Mouse (Mus musculus) skeletal muscle tissue, adult 2 months (tissue): ENCODE measurements around the gene Il11.
"Not testable (repeated sequence)": the region's sequence is repeated elsewhere in the genome, so short reads cannot be mapped to it uniquely, and the experiment has no call there.

ENCODE experiments used
- DNase-seq: peaks from one replicate; pipeline ENCODE4 v3.0.0-alpha.2; 2012; ENCODE audit warnings: low read depth, low spot score

Il11 gene

GRCm38 (mm10) chr7:4782759-4783158 is at the start of gene Il11, which contains the start of gene Tmem190:
TSS of gene Il11 (minus strand) at chr7:4782859.
TSS of gene Tmem190 (plus strand) at chr7:4782937.
- no peak for DNase-seq

DNA sequence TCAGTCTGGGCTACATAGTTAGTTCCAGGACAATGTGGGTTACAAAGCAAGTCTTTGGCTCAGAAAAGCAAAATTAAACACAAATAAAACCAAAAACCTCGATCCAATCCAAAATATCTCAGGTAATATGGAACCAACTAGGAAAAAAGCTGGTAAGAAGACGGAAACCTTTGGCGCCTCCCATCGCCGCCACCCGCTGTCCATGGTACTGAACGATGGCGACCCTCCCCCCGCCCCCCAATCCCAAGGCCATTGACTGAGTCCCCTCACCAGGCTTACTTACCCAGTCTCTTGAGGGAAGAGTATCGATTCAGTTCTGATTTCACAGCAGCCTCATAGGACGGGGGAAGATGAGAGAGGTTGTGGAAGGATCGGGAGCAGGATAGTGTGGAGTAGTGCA is 47.8 kb upstream of the Il11 start:
- no peak for DNase-seq

GRCm38 (mm10) chr7:4825365-4825764 is 42.7 kb upstream of the Il11 start:
- DNase-seq: no peak

DNA sequence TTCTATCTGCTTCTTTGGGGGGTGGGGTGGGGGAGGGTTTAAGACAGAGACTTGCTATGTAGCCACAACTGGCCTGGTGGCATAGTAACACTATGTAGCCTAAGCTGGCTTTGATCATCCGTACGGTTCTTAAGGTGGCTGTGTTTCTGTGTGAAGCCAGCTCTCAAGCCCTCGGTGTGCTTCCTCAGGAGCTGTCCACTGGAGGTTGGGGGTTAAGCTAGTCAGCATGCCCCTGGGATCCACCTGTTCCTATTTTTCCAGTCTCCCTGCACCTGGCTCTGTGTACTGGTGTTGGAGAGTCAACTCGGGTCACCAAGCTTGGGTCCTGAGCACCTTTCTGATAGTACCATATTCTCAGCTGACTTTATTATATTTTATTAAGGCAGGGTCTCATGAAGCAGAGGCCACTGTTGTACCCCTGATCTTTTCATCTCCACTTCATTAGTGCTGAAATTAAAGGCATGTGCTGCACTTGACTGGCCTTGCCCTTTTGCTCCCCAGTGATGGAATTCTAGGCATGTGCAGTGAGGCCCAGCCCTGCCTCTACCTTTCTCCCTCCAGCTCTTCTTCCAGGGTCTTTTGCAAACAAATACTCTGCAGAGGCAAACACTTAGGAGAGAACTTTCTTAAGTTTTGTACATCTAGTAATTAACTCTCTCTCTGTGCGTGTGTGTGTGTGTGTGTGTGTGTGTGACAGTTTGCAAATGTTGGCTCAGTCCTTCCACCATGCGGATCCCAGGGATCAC is 39.7 kb upstream of the Il11 start:
- DNase-seq: no peak

- DNase-seq: no peak
Observed at GRCm38 (mm10) chr7:4821690-4822089, 39.0 kb upstream of the Il11 start.

DNA sequence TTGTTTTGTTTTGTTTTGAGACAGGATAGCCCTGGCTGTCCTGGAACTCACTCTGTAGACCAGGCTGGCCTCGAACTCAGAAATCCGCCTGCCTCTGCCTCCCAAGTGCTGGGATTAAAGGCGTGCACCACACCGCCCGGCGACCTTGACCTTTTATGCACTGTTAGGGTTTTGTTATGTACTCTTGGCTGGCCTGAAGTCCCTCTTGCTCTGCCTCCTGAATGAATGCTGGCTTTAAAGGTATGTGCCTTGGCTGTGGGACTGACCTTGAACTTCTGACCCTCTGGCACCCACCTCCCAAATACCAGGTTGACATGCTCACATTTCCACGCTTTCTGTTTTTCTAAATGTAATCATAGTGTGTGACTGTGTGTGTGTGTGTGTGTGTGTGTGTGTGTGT is 38.3 kb upstream of the Il11 start:
- DNase-seq: not testable (repeated sequence)

- DNase-seq: no peak
Observed at GRCm38 (mm10) chr7:4816559-4816958, 33.9 kb upstream of the Il11 start.

DNA sequence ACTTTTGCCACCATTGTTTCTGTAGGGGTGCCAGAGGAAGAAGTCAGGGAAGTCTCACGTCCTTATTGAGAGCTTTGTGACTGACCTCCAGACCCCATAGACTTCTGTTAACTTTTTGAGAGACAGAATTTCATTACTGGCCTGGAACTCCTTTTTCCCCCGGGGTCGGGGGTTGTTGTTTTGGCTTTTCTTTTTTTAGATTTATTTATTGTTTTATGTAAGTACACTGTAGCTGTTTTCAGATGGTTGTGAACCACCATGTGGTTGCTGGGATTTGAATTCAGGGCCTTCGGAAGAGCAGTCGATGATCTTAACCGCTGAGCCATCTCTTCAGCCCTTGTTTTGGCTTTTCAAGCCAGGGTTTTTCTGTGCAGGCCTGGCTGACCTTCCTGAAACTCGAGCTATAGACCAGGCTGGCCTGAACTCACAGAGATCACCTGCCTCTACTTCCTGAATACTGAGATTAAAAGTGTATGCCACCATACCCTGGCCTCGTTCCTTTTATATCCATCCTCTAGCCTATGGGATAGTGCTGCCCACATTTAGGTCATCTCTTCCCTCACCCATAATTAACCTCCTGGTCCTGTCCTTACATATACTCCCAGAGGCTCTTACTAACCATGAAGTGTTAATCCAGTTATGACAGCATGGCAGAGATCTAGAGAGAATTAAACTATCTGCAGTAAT is 30.6 kb upstream of the Il11 start:
- no peak for DNase-seq

- peak; percentile 99 for DNase-seq
Observed at GRCm38 (mm10) chr7:4812303-4813104, 29.8 kb upstream of the Il11 start, which contains the start of gene Ube2s. TSS of gene Ube2s (minus strand) at chr7:4812590.

- no peak for DNase-seq
Observed at GRCm38 (mm10) chr7:4811842-4812302, 29.2 kb upstream of the Il11 start.

DNA sequence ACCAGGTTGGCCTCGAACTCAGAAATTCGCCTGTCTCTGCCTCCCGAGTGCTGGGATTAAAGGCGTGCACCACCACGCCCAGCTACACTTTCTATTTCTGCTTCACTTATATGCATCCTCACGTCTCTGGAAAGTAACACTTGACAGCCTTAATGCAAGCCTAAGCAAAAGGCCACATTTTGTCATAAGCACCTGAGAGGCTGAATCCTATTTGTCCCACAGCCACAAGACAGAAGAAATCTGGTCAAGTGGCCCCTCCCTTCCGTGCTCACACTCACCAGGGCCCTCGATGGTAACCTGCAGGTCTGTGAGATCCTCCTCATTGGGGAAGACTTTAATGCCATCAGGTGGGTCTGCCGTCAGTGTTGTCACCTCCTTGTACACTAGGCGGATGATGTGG is 28.5 kb upstream of the Il11 start:
- not testable (repeated sequence) for DNase-seq

DNA sequence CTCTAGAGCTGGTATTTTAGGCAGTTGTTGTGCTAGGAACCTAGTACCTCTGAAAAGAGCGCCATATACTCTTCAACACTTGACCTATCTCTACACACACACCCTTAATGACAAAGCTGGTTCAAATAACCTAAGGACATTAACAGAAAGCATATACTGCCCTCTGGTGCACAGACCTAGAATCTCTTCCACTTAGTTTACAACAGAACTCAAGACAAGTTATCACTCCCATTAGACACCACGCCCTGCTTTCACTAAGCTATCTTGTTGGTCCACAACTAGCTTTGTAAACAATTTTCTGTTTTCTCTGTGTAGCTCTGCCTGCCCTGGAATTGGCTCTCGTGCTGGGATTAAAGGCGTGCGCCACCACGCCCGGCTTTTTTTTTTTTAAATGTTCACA is 24.1 kb upstream of the Il11 start:
- peak; percentile 35 for DNase-seq

DNA sequence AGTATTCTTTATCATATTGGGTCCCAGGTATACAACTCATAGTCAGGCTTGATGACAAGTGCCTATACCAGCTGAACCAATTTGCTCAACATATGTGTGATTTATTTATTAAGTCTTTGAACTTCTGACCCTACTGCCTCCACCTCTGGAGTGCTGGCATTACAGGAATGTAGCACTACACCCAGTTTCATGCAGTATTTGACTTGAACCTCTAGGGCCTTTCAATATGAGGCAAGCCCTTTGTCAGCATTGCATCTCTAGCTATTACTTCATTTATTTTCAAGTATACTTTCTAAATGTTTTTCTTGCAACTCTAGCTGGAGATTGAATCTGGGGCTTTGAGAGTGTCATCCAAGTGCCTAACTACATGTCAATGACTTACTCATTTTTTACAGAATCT is 19.6 kb upstream of the Il11 start:
- DNase-seq: no peak

GRCm38 (mm10) chr7:4795767-4796433 is 13.2 kb upstream of the Il11 start:
- peak; percentile 39 for DNase-seq

GRCm38 (mm10) chr7:4794631-4795168 is 12.0 kb upstream of the Il11 start:
- DNase-seq: no peak

DNA sequence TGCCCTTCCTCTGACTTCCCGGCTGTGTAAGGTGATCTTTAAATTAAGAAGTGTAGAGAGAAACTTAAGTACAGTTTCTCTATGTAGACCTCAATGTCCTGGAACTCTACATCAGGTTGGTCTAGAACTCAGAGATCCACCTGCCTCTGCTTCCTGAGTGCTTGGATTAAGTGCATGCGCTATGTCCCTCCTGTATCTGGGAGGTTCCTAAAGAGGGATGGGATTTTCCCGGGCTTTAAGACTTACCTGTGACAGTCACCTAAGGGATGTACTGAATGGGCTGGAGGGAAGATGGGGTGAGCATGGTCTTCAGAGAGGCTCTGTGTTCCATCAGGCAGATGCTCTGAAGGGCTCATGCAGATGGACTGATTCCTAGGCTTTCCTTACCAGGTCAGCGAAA is 11.0 kb upstream of the Il11 start:
- DNase-seq: no peak

DNA sequence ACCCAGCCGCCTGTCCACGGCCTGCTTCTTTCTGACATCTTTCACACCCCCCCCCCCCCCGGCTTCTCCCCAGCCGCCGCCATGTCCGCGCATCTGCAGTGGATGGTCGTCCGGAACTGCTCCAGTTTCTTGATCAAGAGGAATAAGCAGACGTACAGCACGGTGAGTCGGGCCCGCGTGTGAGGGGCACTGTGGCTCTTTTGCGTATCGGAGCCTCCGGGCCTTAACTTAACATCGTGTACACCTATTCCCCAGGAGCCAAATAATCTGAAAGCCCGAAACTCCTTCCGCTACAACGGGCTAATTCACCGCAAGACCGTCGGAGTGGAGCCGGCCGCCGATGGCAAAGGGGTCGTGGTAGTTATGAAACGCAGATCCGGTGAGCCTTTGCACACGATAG is 10.6 kb upstream of the Il11 start:
- DNase-seq: not testable (repeated sequence)

DNA sequence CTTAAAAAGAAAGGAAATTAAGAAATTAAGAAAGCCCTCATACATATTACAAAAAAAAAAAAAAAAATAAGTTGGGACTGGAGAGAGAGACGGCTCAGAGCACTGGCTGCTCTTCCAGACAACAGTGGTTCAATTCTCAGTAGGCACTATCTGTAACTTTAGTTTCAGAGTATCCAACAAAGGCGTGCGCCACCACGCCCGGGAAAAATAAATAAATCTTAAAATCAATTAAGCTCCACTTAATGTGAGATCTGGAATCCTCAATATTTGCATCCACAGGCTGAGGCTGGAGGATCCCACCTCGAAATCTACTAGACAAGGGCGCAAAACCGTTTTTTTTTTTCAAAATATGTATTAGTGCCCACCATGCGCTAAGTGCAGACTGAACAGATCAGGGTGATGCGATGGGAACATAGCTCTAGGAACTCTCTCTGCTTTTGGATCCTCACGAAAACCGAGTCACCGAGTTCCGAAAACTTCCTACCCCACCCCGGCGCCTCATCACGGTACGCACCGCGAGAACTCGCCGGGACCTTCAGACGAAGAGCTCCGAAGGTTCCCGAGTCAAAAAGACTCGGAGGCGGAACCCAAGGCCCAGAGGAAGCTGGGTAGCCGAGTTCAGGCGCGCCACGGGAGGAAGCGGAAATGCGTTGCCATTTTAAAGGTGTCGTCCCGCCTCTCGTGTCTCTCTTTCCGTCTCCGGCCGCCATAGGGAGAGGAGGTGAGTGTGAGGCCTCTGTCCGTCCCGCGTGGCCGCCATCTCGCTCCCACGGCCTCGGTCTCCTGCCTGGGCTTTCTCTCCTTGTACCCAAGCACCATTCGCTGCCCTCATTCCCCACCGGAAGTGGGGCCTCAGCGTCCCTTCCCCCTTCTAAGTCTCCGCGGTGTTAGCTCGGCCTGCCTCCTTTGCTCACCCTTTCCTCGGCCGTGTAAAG is 9.9 kb upstream of the Il11 start, which contains the start of gene Rpl28:
TSS of gene Rpl28 (plus strand) at position 597 of the 935 bp plus-strand sequence.
- DNase-seq: peak; percentile 98

DNA sequence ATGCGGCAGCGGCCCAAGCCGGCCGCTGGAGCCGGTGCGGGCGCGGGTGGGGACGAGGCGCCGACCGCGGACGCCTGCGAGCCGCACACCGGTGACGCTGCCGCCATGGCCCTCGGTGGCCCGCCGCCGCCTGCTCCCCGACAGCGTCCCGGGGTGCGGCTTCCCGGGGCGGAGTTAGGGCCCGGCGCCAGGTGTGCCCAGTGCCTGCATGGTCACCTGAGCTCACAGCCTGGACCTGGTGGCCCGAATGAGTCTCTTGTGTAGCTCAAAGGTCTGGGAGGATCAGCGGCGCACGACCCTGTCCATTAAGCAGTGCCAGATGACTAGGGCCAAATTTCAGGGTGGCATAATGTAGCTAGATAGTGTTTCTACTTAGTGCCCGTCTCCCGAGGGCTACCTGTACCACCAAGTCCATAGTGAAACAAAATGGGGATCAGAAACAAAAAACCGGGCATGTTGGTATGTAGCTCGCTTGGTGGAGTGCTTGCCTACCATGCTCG is 6.8 kb upstream of the Il11 start, which contains the start of gene Tmem238:
TSS of gene Tmem238 (minus strand) at position 221 of the 500 bp plus-strand sequence.
- DNase-seq: peak; percentile 41
